Mouse (Mus musculus): Measurements from ENCODE around the gene Mif4gd.

DNA sequence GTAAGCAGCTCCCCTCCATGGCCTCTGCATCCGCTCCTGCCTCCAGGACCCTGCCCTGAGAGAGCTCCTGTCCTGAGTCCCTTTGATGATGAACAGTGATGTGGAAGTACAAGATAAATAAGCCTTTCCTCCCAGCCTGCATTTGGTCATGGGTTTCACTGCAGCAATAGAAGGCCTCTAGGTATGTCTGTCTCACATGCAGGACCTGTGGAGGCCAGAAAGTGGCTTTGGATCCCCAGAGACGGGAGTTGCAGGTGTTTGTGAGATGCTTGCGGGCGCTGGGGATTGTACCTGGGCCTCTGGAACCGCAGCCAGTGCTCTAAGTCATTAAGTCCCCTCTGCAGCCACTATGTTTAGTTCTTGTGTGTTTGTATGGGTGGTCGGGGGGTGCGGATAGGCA lies 7.2 kb upstream of the Mif4gd start:
- TF ChIP-seq CTCF (IDR thresholded peaks at IDR 0.05; ENCODE audit: control insufficient read depth, insufficient read depth, insufficient replicate concordance, low read depth, low read length) (no peak), POLR2A (IDR thresholded peaks at IDR 0.05; ENCODE audit: control insufficient read depth, low read depth, low read length) (no peak)

All from testis, adult 2 months (tissue).